16 mouse cellular contexts compared by ENCODE assay signal in genomic region chr4:81309473-81310167, GRCm38 (mm10).
DNase-seq lines count a peak whose midpoint lies in the region; ATAC-seq and TF ChIP-seq lines count a peak whose summit lies in the region.
"Had no signal": no experiment of that assay in that cellular context is flagged by ENCODE, and none has a peak within 500 bp of the region (broad histone marks: within the 10 kb centered on the region; RNA-seq: fewer than 3 reads in every experiment).

No protein-coding gene starts in this region.

- TF ChIP-seq EP300 in stomach, postnatal 0 days (optimal IDR thresholded peaks at IDR 0.05): no peak

- no peak for TF ChIP-seq POLR2A in myocyte (IDR thresholded peaks at IDR 0.05; ENCODE audit: insufficient read length, low read depth)

- H3K79me2 ChIP-seq in myocyte (ENCODE audit: control insufficient read depth, insufficient read depth): no peaks in the 10 kb centered on the region

- no peak overlapping the region for H3K4me2 ChIP-seq in kidney, embryonic 15.5 days
- no peak overlapping the region for H3K4me2 ChIP-seq in stomach, embryonic 16.5 days (ENCODE audit: low read depth, low read length)
- H3K4me2 ChIP-seq in stomach, postnatal 0 days (replicated peaks; ENCODE audit: low read depth): no peak overlapping the region
- peak overlapping the region; percentile 49 for H3K4me2 ChIP-seq in myocyte (ENCODE audit: low read depth)
- H3K4me2 ChIP-seq: liver, embryonic 11.5 days had no signal

- no peaks in the 10 kb centered on the region for H3K27me3 ChIP-seq in kidney, embryonic 15.5 days
- H3K27me3 ChIP-seq in stomach, embryonic 16.5 days (ENCODE audit: control insufficient read depth, insufficient read depth, low read length): no peaks in the 10 kb centered on the region
- no peaks in the 10 kb centered on the region for H3K27me3 ChIP-seq in stomach, postnatal 0 days (ENCODE audit: control insufficient read depth, insufficient read depth, low read length)
- H3K27me3 ChIP-seq in myocyte (ENCODE audit: control insufficient read depth, insufficient read depth, insufficient read length): no peaks in the 10 kb centered on the region

- DNase-seq in gastrocnemius, adult 2 months: no peak
- no peak for DNase-seq in gastrocnemius, postnatal 25 days
- no peak for DNase-seq in kidney, postnatal 25 days
- DNase-seq in stomach, postnatal 0 days (ENCODE audit: low spot score): no peak
- no peak for DNase-seq in adrenal gland, adult 18-20 months (ENCODE audit: low spot score in 2 of 2)
- DNase-seq: B cell, adult 2 months; cerebellum, postnatal 10 days; forebrain, postnatal 0 days; kidney, adult 9 months; layer of hippocampus, adult 9-11 months; right cerebral cortex, adult 18-20 months; thymus, adult 2 months had no signal

- H3K9me3 ChIP-seq in kidney, embryonic 15.5 days (replicated peaks): no peaks in the 10 kb centered on the region
- H3K9me3 ChIP-seq in stomach, embryonic 16.5 days (replicated peaks; ENCODE audit: control insufficient read depth, low read length): no peaks in the 10 kb centered on the region
- no peaks in the 10 kb centered on the region for H3K9me3 ChIP-seq in stomach, postnatal 0 days (ENCODE audit: control insufficient read depth, low read length)

- no peak for TF ChIP-seq CTCF in gastrocnemius, adult 2 months (IDR thresholded peaks at IDR 0.05)
- TF ChIP-seq CTCF in stomach, postnatal 0 days (IDR thresholded peaks at IDR 0.05; ENCODE audit: low read depth): no peak

- no peak overlapping the region for H3K9ac ChIP-seq in kidney, embryonic 15.5 days
- no peak overlapping the region for H3K9ac ChIP-seq in stomach, embryonic 16.5 days (ENCODE audit: low read length)
- H3K9ac ChIP-seq in stomach, postnatal 0 days (ENCODE audit: low read length): no peak overlapping the region
- H3K9ac ChIP-seq: forebrain, postnatal 0 days had no signal

- peaks cover 9% of the 10 kb centered on the region for H3K4me1 ChIP-seq in kidney, embryonic 15.5 days
- H3K4me1 ChIP-seq in stomach, embryonic 16.5 days (ENCODE audit: control insufficient read depth, insufficient read depth, low read length): peaks cover 2% of the 10 kb centered on the region; the same call in 1 of the 2 replicates
- H3K4me1 ChIP-seq in stomach, postnatal 0 days (replicated peaks; ENCODE audit: control insufficient read depth, insufficient read depth): no peaks in the 10 kb centered on the region

- intact Hi-C loops in gastrocnemius, adult 2 months (cut with DNase I): no loop called here

- 63% methylated on average over 12 of the region's 12 CpGs for WGBS in kidney, embryonic 15.5 days
- WGBS in stomach, embryonic 16.5 days: 64% methylated on average over 12 of the region's 12 CpGs
- 54% methylated on average over 12 of the region's 12 CpGs for WGBS in stomach, postnatal 0 days

- peak overlapping the region; percentile 2; the same call in 1 of the 2 replicates for H3K27ac ChIP-seq in gastrocnemius, adult 2 months
- peak overlapping the region; percentile 71; the same call in 1 of the 2 replicates for H3K27ac ChIP-seq in kidney, embryonic 15.5 days
- peak overlapping the region; percentile 55; the same call in 1 of the 2 replicates for H3K27ac ChIP-seq in stomach, embryonic 16.5 days (ENCODE audit: low read length)
- H3K27ac ChIP-seq in stomach, postnatal 0 days (replicated peaks): no peak overlapping the region

- H3ac ChIP-seq in myocyte (ENCODE audit: control insufficient read depth, insufficient read length): no peak overlapping the region

- ATAC-seq in kidney, embryonic 15.5 days (replicated peaks; ENCODE audit: low FRiP score): peak; percentile 52; the same call in 1 of the 2 replicates
- ATAC-seq in stomach, embryonic 16.5 days (ENCODE audit: insufficient read depth, low FRiP score): no peak
- ATAC-seq in stomach, postnatal 0 days (ENCODE audit: low FRiP score, low TSS enrichment): no peak
- ATAC-seq: forebrain, postnatal 0 days had no signal

- peaks cover 17% of the 10 kb centered on the region for H3K36me3 ChIP-seq in kidney, embryonic 15.5 days
- H3K36me3 ChIP-seq in stomach, embryonic 16.5 days (ENCODE audit: control insufficient read depth, insufficient read depth, low read length): 0 out of 2 replicates have a peak, but pooled peaks cover 4% of the 10 kb centered on the region
- H3K36me3 ChIP-seq in stomach, postnatal 0 days (ENCODE audit: control insufficient read depth, insufficient read depth, low read length): no peaks in the 10 kb centered on the region
- no peaks in the 10 kb centered on the region for H3K36me3 ChIP-seq in myocyte (ENCODE audit: control insufficient read depth, insufficient read depth)

- H3K4me3 ChIP-seq in gastrocnemius, adult 2 months: no peak overlapping the region
- no peak overlapping the region for H3K4me3 ChIP-seq in kidney, embryonic 15.5 days (replicated peaks)
- H3K4me3 ChIP-seq in stomach, embryonic 16.5 days (replicated peaks; ENCODE audit: low read length): no peak overlapping the region
- no peak overlapping the region for H3K4me3 ChIP-seq in stomach, postnatal 0 days (ENCODE audit: low read depth, low read length)
- H3K4me3 ChIP-seq in myocyte: no peak overlapping the region

TF ChIP-seq in myocyte, 11 proteins besides CTCF, POLR2A, EP300 and RAD21:
- TF ChIP-seq SRF (IDR thresholded peaks at IDR 0.05; ENCODE audit: control insufficient read depth, insufficient read length, low read depth) (no peak), CEBPB (IDR thresholded peaks at IDR 0.05; ENCODE audit: insufficient read depth, poor library complexity, severe bottlenecking) (peak; percentile 28; the same call in 1 of the 2 replicates)
TF ChIP-seq in myocyte: peak in this region for 1.
